Mouse (Mus musculus) induced T-regulatory cell, adult 2 months (primary cell): ENCODE results near the gene Grhpr.
"Not testable (repeated sequence)": the region's sequence is repeated elsewhere in the genome, so short reads cannot be mapped to it uniquely, and the experiment has no call there.

Experiments
- DNase-seq: peaks from one replicate; pipeline ENCODE4 v3.0.0-alpha.2; 2012; ENCODE audit warnings: low read depth

Gene Grhpr

GRCm38 (mm10) chr4:44981280-44981973 lies at the start of gene Grhpr:
Gene Grhpr, plus strand, starts transcription at chr4:44981395.
- DNase-seq: peak; percentile 93

- no peak for DNase-seq
Observed at GRCm38 (mm10) chr4:44931732-44932131, 49.5 kb upstream of the Grhpr start.

- DNase-seq: no peak
Observed at GRCm38 (mm10) chr4:44938359-44939340, 42.5 kb upstream of the Grhpr start.

- no peak for DNase-seq
Observed at GRCm38 (mm10) chr4:44939576-44940249, 41.5 kb upstream of the Grhpr start.

- no peak for DNase-seq
Observed at GRCm38 (mm10) chr4:44940286-44940685, 40.9 kb upstream of the Grhpr start.

GRCm38 (mm10) chr4:44942237-44942636 lies 39.0 kb upstream of the Grhpr start:
- DNase-seq: no peak

- DNase-seq: no peak
Observed at GRCm38 (mm10) chr4:44943480-44943879, 37.7 kb upstream of the Grhpr start.

GRCm38 (mm10) chr4:44944426-44945075 lies 36.6 kb upstream of the Grhpr start:
- no peak for DNase-seq

GRCm38 (mm10) chr4:44946126-44946525 lies 35.1 kb upstream of the Grhpr start:
- not testable (repeated sequence) for DNase-seq

GRCm38 (mm10) chr4:44947464-44947863 lies 33.7 kb upstream of the Grhpr start:
- no peak for DNase-seq

- no peak for DNase-seq
Observed at GRCm38 (mm10) chr4:44948314-44948713, 32.9 kb upstream of the Grhpr start.

GRCm38 (mm10) chr4:44953041-44953440 lies 28.2 kb upstream of the Grhpr start:
- no peak for DNase-seq

GRCm38 (mm10) chr4:44958776-44959175 lies 22.4 kb upstream of the Grhpr start:
- no peak for DNase-seq

- no peak for DNase-seq
Observed at GRCm38 (mm10) chr4:44959220-44959619, 22.0 kb upstream of the Grhpr start.

- DNase-seq: no peak
Observed at GRCm38 (mm10) chr4:44963156-44963555, 18.0 kb upstream of the Grhpr start.

GRCm38 (mm10) chr4:44965175-44965574 lies 16.0 kb upstream of the Grhpr start:
- no peak for DNase-seq

GRCm38 (mm10) chr4:44965736-44966135 lies 15.5 kb upstream of the Grhpr start:
- DNase-seq: no peak

- no peak for DNase-seq
Observed at GRCm38 (mm10) chr4:44967402-44967801, 13.8 kb upstream of the Grhpr start.

- no peak for DNase-seq
Observed at GRCm38 (mm10) chr4:44970056-44970455, 11.1 kb upstream of the Grhpr start.

- peak; percentile 83 for DNase-seq
Observed at GRCm38 (mm10) chr4:44970612-44971110, 10.5 kb upstream of the Grhpr start.

- DNase-seq: peak; percentile 94
Observed at GRCm38 (mm10) chr4:44973450-44973849, 7.7 kb upstream of the Grhpr start.

GRCm38 (mm10) chr4:44973871-44974270 lies 7.3 kb upstream of the Grhpr start:
- no peak for DNase-seq
